Mouse (Mus musculus) gastrocnemius, postnatal 36 days (tissue): ENCODE measurements at regions not wholly inside any gene's neighbourhood (a gene's known extent, or its start where the extent isn't known, plus 50 kb on each side); places are given as distances from the start of the nearest gene placed in this dataset.
A peak's percentile ranks its signal among the peaks of the same experiment; 100 is the strongest.

Experiments used
- DNase-seq, 2 experiments: peaks; one replicate each; pipeline ENCODE4 v3.0.0; 2022
- intact Hi-C: fragments of 180-260 bp; cut with DNase I; formaldehyde crosslinking; loops from one replicate; pipeline ENCODE4 v1.15.1; 2025

GRCm38 (mm10) chr14:24767964-24768363 lies 281.0 kb downstream of the Rps24 start:
- DNase-seq = no peak
- intact Hi-C loops = no loop called here

GRCm38 (mm10) chr14:24769451-24769850 lies 282.5 kb downstream of the Rps24 start:
- DNase-seq = no peak
- intact Hi-C loops = no loop called here

GRCm38 (mm10) chr14:24770015-24770977 lies 283.4 kb downstream of the Rps24 start:
- intact Hi-C loops = no loop called here
- no peak for DNase-seq

- intact Hi-C loops = no loop called here
- no peak for DNase-seq
These were observed 284.7 kb downstream of the Rps24 start for GRCm38 (mm10) chr14:24771663-24772062.

GRCm38 (mm10) chr14:24772129-24772528 lies 285.2 kb downstream of the Rps24 start:
- intact Hi-C loops = no loop called here
- DNase-seq = no peak

- DNase-seq = peak; percentile 82 to 87
- intact Hi-C loops = loop anchor here (5.0 kb wide), 1 partner anchor 788 kb away; no protein-coding TSS in a partner anchor
These were observed 292.1 kb downstream of the Rps24 start for GRCm38 (mm10) chr14:24778748-24779630.

GRCm38 (mm10) chr14:24781674-24782073 lies 294.7 kb downstream of the Rps24 start:
- no peak for DNase-seq
- intact Hi-C loops = loop anchor here (10.0 kb wide), 1 partner anchor 663 kb away; no protein-coding TSS in a partner anchor

GRCm38 (mm10) chr14:24783889-24784288 lies 297.0 kb downstream of the Rps24 start:
- DNase-seq = no peak
- intact Hi-C loops = loop anchor here (10.0 kb wide), 1 partner anchor 661 kb away; no protein-coding TSS in a partner anchor

- DNase-seq = no peak
- intact Hi-C loops = loop anchor here (10.0 kb wide), 1 partner anchor 659 kb away; no protein-coding TSS in a partner anchor
These were observed 298.5 kb downstream of the Rps24 start for GRCm38 (mm10) chr14:24785452-24785851.

- peak; percentile 68 to 86 for DNase-seq
- intact Hi-C loops = no loop called here
These were observed 306.7 kb downstream of the Rps24 start for GRCm38 (mm10) chr14:24793375-24794285.

- peak in 1 of 2 experiments; percentile 12 for DNase-seq
- intact Hi-C loops = no loop called here
These were observed 307.5 kb downstream of the Rps24 start for GRCm38 (mm10) chr14:24794359-24794845.

GRCm38 (mm10) chr14:24797494-24797893 lies 310.6 kb downstream of the Rps24 start:
- intact Hi-C loops = no loop called here

GRCm38 (mm10) chr14:24798066-24798465 lies 311.1 kb downstream of the Rps24 start:
- intact Hi-C loops = no loop called here
- DNase-seq = no peak

More at GRCm38 (mm10) chr14:24797494-24797893, 310.6 kb downstream of the Rps24 start:
- no peak for DNase-seq

GRCm38 (mm10) chr14:24803001-24803655 lies 316.2 kb downstream of the Rps24 start:
- intact Hi-C loops = no loop called here

GRCm38 (mm10) chr14:24807061-24807460 lies 320.1 kb downstream of the Rps24 start:
- intact Hi-C loops = no loop called here
- DNase-seq = no peak

More at GRCm38 (mm10) chr14:24803001-24803655, 316.2 kb downstream of the Rps24 start:
- no peak for DNase-seq

- intact Hi-C loops = no loop called here
- peak in 1 of 2 experiments; percentile 23 for DNase-seq
These were observed 336.1 kb downstream of the Rps24 start for GRCm38 (mm10) chr14:24822876-24823567.

GRCm38 (mm10) chr14:24824351-24824750 lies 337.4 kb downstream of the Rps24 start:
- DNase-seq = no peak
- intact Hi-C loops = no loop called here

- DNase-seq = no peak
- intact Hi-C loops = loop anchor here (5.0 kb wide), 1 partner anchor 51 kb away; no protein-coding TSS in a partner anchor
These were observed 338.9 kb downstream of the Rps24 start for GRCm38 (mm10) chr14:24825722-24826386.
